ENCODE assay signal across 12 mouse cellular contexts in the genomic region with DNA sequence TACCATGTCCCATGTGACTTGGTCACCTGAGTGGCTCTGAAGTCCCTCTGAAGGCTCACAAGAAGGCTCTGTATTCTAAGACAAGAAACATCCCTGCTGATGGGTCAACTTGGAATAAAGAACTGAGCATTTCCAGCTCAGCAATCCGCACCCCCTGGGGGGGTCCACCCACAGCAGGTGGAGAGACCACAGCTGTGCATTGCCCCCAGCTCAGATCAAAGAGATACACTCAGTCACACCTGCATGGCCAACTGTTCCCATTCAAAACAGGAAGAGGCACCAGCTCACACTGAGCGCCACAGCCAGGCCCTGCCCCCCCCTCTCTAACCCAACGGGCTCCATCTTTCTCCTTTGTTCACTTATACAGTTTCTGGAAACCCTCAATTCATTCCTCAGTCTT. TPM values are rescaled to one million over a fixed set of nuclear protein-coding genes. Genes with fewer than 3 reads are reported as not detected.
DNase-seq lines count a peak whose midpoint lies in the region; ATAC-seq lines count a peak whose summit lies in the region.
"Had no signal": no experiment of that assay in that cellular context is flagged by ENCODE, and none has a peak within 500 bp of the region (broad histone marks: within the 10 kb centered on the region; RNA-seq: fewer than 3 reads in every experiment).

No protein-coding gene starts in this region.

- 72% methylated on average over 3 of the region's 3 CpGs for WGBS in heart, embryonic 10.5 days
- WGBS in liver, embryonic 16.5 days (ENCODE audit: insufficient replicate concordance), result 59% methylated on average over 3 of the region's 3 CpGs

- H3K9me3 ChIP-seq in heart, embryonic 10.5 days, result no peaks in the 10 kb centered on the region
- no peaks in the 10 kb centered on the region for H3K9me3 ChIP-seq in liver, embryonic 16.5 days (replicated peaks; ENCODE audit: control insufficient read depth, low read length)

- H3K27ac ChIP-seq in heart, embryonic 10.5 days, result no peak overlapping the region
- H3K27ac ChIP-seq in liver, embryonic 16.5 days (ENCODE audit: low read length), result no peak overlapping the region
- H3K27ac ChIP-seq: macrophage had no signal

- H3K27me3 ChIP-seq in heart, embryonic 10.5 days (ENCODE audit: insufficient read depth, poor library complexity, severe bottlenecking), result no peaks in the 10 kb centered on the region
- no peaks in the 10 kb centered on the region for H3K27me3 ChIP-seq in liver, embryonic 16.5 days (ENCODE audit: control insufficient read depth, insufficient read depth, low read depth, low read length)

- no peak overlapping the region for H3K4me3 ChIP-seq in heart, embryonic 10.5 days
- H3K4me3 ChIP-seq in liver, embryonic 16.5 days (ENCODE audit: low read depth, low read length), result no peak overlapping the region
- H3K4me3 ChIP-seq: myocyte had no signal

- peak; percentile 27; the same call in 1 of the 2 replicates for ATAC-seq in liver, embryonic 16.5 days (ENCODE audit: low read depth)

- peaks cover 15% of the 10 kb centered on the region for H3K4me1 ChIP-seq in heart, embryonic 10.5 days
- peaks cover 2% of the 10 kb centered on the region for H3K4me1 ChIP-seq in liver, embryonic 16.5 days (ENCODE audit: control insufficient read depth, low read depth, low read length)

- H3K4me2 ChIP-seq in liver, embryonic 16.5 days (ENCODE audit: low read depth, low read length), result no peak overlapping the region

- peaks cover 26% of the 10 kb centered on the region for H3K36me3 ChIP-seq in heart, embryonic 10.5 days
- peaks cover 7% of the 10 kb centered on the region for H3K36me3 ChIP-seq in liver, embryonic 16.5 days (ENCODE audit: control insufficient read depth, insufficient read depth)

- DNase-seq in heart, adult 11 months, result peak; percentile 86
- DNase-seq in heart, embryonic 10.5 days (ENCODE audit: low spot score), result no peak
- peak; percentile 28 to 55 for DNase-seq in lung, postnatal 4 days
- no peak for DNase-seq in lung, postnatal 25 days (ENCODE audit: low spot score)
- DNase-seq in thymus, postnatal 25 days, result peak; percentile 90
- no peak for DNase-seq in ovary, postnatal 36 days (ENCODE audit: low spot score)
- DNase-seq in layer of hippocampus, postnatal 25 days (ENCODE audit: extremely low spot score in 1 of 2, low spot score in 1 of 2), result no peak
- DNase-seq: cerebellum, postnatal 36 days; kidney, adult 11 months had no signal

- H3K9ac ChIP-seq in liver, embryonic 16.5 days (ENCODE audit: low read depth, low read length), result no peak overlapping the region

RNA-seq across cellular contexts. Expression of a gene that starts 6.4 kb away (rescaled TPM):
- polyA plus RNA-seq in heart, embryonic 10.5 days (2016; fragmentation: Nextera tagmentation; extraction: Ambion mirVana), result 285 and 287 TPM in 2 replicates
- polyA plus RNA-seq in liver, embryonic 16.5 days (2015; fragmentation: Nextera tagmentation; extraction: Ambion mirVana), result 207 and 235 TPM in 2 replicates
- total RNA-seq in layer of hippocampus, postnatal 25 days (2021), result 100 to 1,000 TPM; 307 to 354 TPM

RNA-seq across cellular contexts. Expression of a gene that starts 8.3 kb away (rescaled TPM):
- 22.2 and 23.0 TPM in 2 replicates for polyA plus RNA-seq in heart, embryonic 10.5 days (2016; fragmentation: Nextera tagmentation; extraction: Ambion mirVana)
- 4.8 and 5.9 TPM in 2 replicates for polyA plus RNA-seq in liver, embryonic 16.5 days (2015; fragmentation: Nextera tagmentation; extraction: Ambion mirVana)
- 10 to 100 TPM; 14.7 to 23.3 TPM for total RNA-seq in layer of hippocampus, postnatal 25 days (2021)

RNA-seq across cellular contexts. Expression of a gene that starts 15.6 kb away (rescaled TPM):
- polyA plus RNA-seq in heart, embryonic 10.5 days (2016; fragmentation: Nextera tagmentation; extraction: Ambion mirVana), result 68.6 and 80.2 TPM in 2 replicates
- 19.4 and 19.7 TPM in 2 replicates for polyA plus RNA-seq in liver, embryonic 16.5 days (2015; fragmentation: Nextera tagmentation; extraction: Ambion mirVana)
- 10 to 100 TPM; 31.6 to 35.8 TPM for total RNA-seq in layer of hippocampus, postnatal 25 days (2021)

RNA-seq across cellular contexts. Expression of a gene that starts 55.2 kb away (rescaled TPM):
- 10.2 and 11.6 TPM in 2 replicates for polyA plus RNA-seq in heart, embryonic 10.5 days (2016; fragmentation: Nextera tagmentation; extraction: Ambion mirVana)
- 2.0 and 2.1 TPM in 2 replicates for polyA plus RNA-seq in liver, embryonic 16.5 days (2015; fragmentation: Nextera tagmentation; extraction: Ambion mirVana)
- 10 to 100 TPM; 20.4 to 22.1 TPM for total RNA-seq in layer of hippocampus, postnatal 25 days (2021)

Comparison
In these comparisons a context has a peak if more than half of its experiments do, and no peak if none do; other contexts are left out.
1. DNase-seq: peak in heart, adult 11 months (single experiment), lung, postnatal 4 days (2 of 2) and thymus, postnatal 25 days (single experiment); none in heart, embryonic 10.5 days (single experiment), lung, postnatal 25 days (single experiment), ovary, postnatal 36 days (single experiment) and layer of hippocampus, postnatal 25 days (0 of 2).